Mouse (Mus musculus) neural tube, embryonic 15.5 days (tissue): ENCODE data around the gene Mrpl53. TPM values are rescaled to one million over a fixed set of nuclear protein-coding genes. Genes with fewer than 3 reads are reported as not detected.
A peak's percentile ranks its signal among the peaks of the same experiment; 100 is the strongest.

Source experiments
- ATAC-seq: fragments of 200-750 bp; cut with Nextera tagmentation; 2 replicates; pipeline ENCODE4 v1.8.0; 2017; ENCODE audit warnings: mild to moderate bottlenecking, moderate TSS enrichment, moderate library complexity; ENCODE audit not compliant: low FRiP score
- H3K27ac ChIP-seq: fragments of 300-500 bp; sonication (generic); replicated peaks from 2 replicates; pipeline ENCODE4 v1.5.1; 2015; ENCODE audit warnings: mild to moderate bottlenecking, inconsistent platforms
- H3K27me3 ChIP-seq: fragments of 300-500 bp; sonication (generic); replicated peaks from 2 replicates; pipeline ENCODE4 v1.6.1; 2015; ENCODE audit warnings: inconsistent platforms
- H3K36me3 ChIP-seq: fragments of 300-500 bp; sonication (generic); 2 replicates; pipeline ENCODE4 v1.6.1; 2015; ENCODE audit warnings: inconsistent platforms
- H3K4me1 ChIP-seq: fragments of 300-500 bp; sonication (generic); 2 replicates; pipeline ENCODE4 v1.6.1; 2015; ENCODE audit warnings: inconsistent platforms
- H3K4me2 ChIP-seq: fragments of 300-500 bp; sonication (generic); 2 replicates; pipeline ENCODE4 v1.6.1; 2015; ENCODE audit warnings: inconsistent platforms, mild to moderate bottlenecking, moderate library complexity
- H3K4me3 ChIP-seq: fragments of 300-500 bp; sonication (generic); replicated peaks from 2 replicates; pipeline ENCODE4 v1.5.1; 2015; ENCODE audit warnings: mild to moderate bottlenecking, inconsistent platforms
- H3K9ac ChIP-seq: fragments of 300-500 bp; sonication (generic); replicated peaks from 2 replicates; pipeline ENCODE4 v1.6.1; 2015; ENCODE audit warnings: mild to moderate bottlenecking, inconsistent platforms
- H3K9me3 ChIP-seq: fragments of 300-500 bp; sonication (generic); replicated peaks from 2 replicates; pipeline ENCODE4 v1.6.1; 2016; ENCODE audit warnings: inconsistent platforms
- WGBS: fragments of 180-500 bp; shearing (Covaris S2); methylation state at CpG from one replicate; pipeline ENCODE4 v1.1.7; 2015; ENCODE audit warnings: mixed read lengths; 5-methylcytosine and 5-hydroxymethylcytosine counted together
- polyA plus RNA-seq: library from polyadenylated mRNA; unstranded; fragments of >200 nt; fragmentation: Nextera tagmentation; extraction: Ambion mirVana; gene quantifications from 2 replicates; pipeline ENCODE4 v1.2.1, GENCODE M21; 2015

Mrpl53 gene
- 121 and 123 TPM in 2 replicates for polyA plus RNA-seq

- peak within 1 kb of the TSS; percentile 81 for H3K9ac ChIP-seq
- WGBS = under 1% methylated on average over 74 of the region's 76 CpGs
- no peaks in the 10 kb centered on the region for H3K27me3 ChIP-seq
- H3K27ac ChIP-seq = peak within 1 kb of the TSS; percentile 86
- peaks cover 27% of the 10 kb centered on the region for H3K36me3 ChIP-seq
- peak; percentile 91 for ATAC-seq
- peak within 1 kb of the TSS; percentile 72 for H3K4me3 ChIP-seq
- peaks cover 26% of the 10 kb centered on the region for H3K4me1 ChIP-seq
- no peaks in the 10 kb centered on the region for H3K9me3 ChIP-seq
- peak within 1 kb of the TSS; percentile 85 for H3K4me2 ChIP-seq
Observed at GRCm38 (mm10) chr6:83108762-83109668, at the start of gene Mrpl53. Gene Mrpl53 (plus strand): TSS chr6:83109040.

- no peak overlapping the region for H3K4me2 ChIP-seq
- no peak for ATAC-seq
- 45% methylated on average over 8 of the region's 8 CpGs for WGBS
- peaks cover 20% of the 10 kb centered on the region for H3K4me1 ChIP-seq
- no peak overlapping the region for H3K27ac ChIP-seq
- H3K36me3 ChIP-seq = no peaks in the 10 kb centered on the region
- H3K4me3 ChIP-seq = no peak overlapping the region
- H3K9me3 ChIP-seq = no peaks in the 10 kb centered on the region
- H3K27me3 ChIP-seq = peaks cover 94% of the 10 kb centered on the region
- H3K9ac ChIP-seq = no peak overlapping the region
Observed at GRCm38 (mm10) chr6:83065995-83066394, 42.8 kb upstream of the Mrpl53 start.

- Histone ChIP-seq H3K4me1 (peaks cover 24% of the 10 kb centered on the region), H3K9me3 (no peaks in the 10 kb centered on the region), H3K4me3 (no peak overlapping the region), H3K27me3 (peaks cover 94% of the 10 kb centered on the region), H3K27ac (no peak overlapping the region), H3K4me2 (no peak overlapping the region), H3K36me3 (no peaks in the 10 kb centered on the region), H3K9ac (no peak overlapping the region)
- no peak for ATAC-seq
- WGBS = 43% methylated on average over 6 of the region's 6 CpGs
Observed at GRCm38 (mm10) chr6:83066441-83066840, 42.4 kb upstream of the Mrpl53 start.

- H3K4me2 ChIP-seq = no peak overlapping the region; the same call in 1 of the 2 replicates
- peaks cover 24% of the 10 kb centered on the region for H3K4me1 ChIP-seq
- no peak overlapping the region for H3K27ac ChIP-seq
- ATAC-seq = no peak
- H3K9me3 ChIP-seq = no peaks in the 10 kb centered on the region
- H3K9ac ChIP-seq = no peak overlapping the region
- H3K4me3 ChIP-seq = no peak overlapping the region
- WGBS = 4% methylated on average over 8 of the region's 8 CpGs
- peaks cover 94% of the 10 kb centered on the region for H3K27me3 ChIP-seq
- H3K36me3 ChIP-seq = no peaks in the 10 kb centered on the region
Observed at GRCm38 (mm10) chr6:83068221-83068620, 40.6 kb upstream of the Mrpl53 start.

GRCm38 (mm10) chr6:83068706-83069487 is 39.9 kb upstream of the Mrpl53 start:
- Histone ChIP-seq H3K9me3 (no peaks in the 10 kb centered on the region), H3K27me3 (peaks cover 93% of the 10 kb centered on the region), H3K27ac (no peak overlapping the region), H3K4me2 (peak overlapping the region; percentile 42), H3K36me3 (no peaks in the 10 kb centered on the region), H3K4me3 (peak overlapping the region; percentile 26), H3K4me1 (peaks cover 24% of the 10 kb centered on the region), H3K9ac (no peak overlapping the region)
- ATAC-seq = no peak
- under 1% methylated on average over 81 of the region's 81 CpGs for WGBS

- peak overlapping the region; percentile 26 for H3K4me3 ChIP-seq
- H3K27me3 ChIP-seq = peaks cover 93% of the 10 kb centered on the region
- H3K4me1 ChIP-seq = peaks cover 24% of the 10 kb centered on the region
- peak overlapping the region; percentile 23 for H3K4me2 ChIP-seq
- no peaks in the 10 kb centered on the region for H3K9me3 ChIP-seq
- no peak overlapping the region for H3K27ac ChIP-seq
- H3K36me3 ChIP-seq = no peaks in the 10 kb centered on the region
- ATAC-seq = peak; percentile 35; the same call in 1 of the 2 replicates
- under 1% methylated on average over 68 of the region's 69 CpGs for WGBS
- no peak overlapping the region for H3K9ac ChIP-seq
Observed at GRCm38 (mm10) chr6:83069488-83070246, 39.2 kb upstream of the Mrpl53 start.

- Histone ChIP-seq H3K9me3 (no peaks in the 10 kb centered on the region), H3K4me1 (peaks cover 24% of the 10 kb centered on the region), H3K27ac (no peak within 1 kb of the TSS), H3K27me3 (peaks cover 93% of the 10 kb centered on the region), H3K36me3 (no peaks in the 10 kb centered on the region), H3K9ac (no peak within 1 kb of the TSS), H3K4me2 (peak within 1 kb of the TSS; percentile 42), H3K4me3 (peak within 1 kb of the TSS; percentile 26)
- no peak for ATAC-seq
- WGBS = 2% methylated on average over 10 of the region's 10 CpGs
Observed at GRCm38 (mm10) chr6:83070247-83070310, 38.8 kb upstream of the Mrpl53 start, which contains the start of gene Tlx2. Gene Tlx2 (minus strand): TSS chr6:83070293.

GRCm38 (mm10) chr6:83070311-83071219 is 38.3 kb upstream of the Mrpl53 start:
- Histone ChIP-seq H3K9me3 (no peaks in the 10 kb centered on the region), H3K36me3 (no peaks in the 10 kb centered on the region), H3K27ac (no peak overlapping the region), H3K4me3 (peak overlapping the region; percentile 26), H3K27me3 (peaks cover 93% of the 10 kb centered on the region), H3K4me2 (peak overlapping the region; percentile 23), H3K4me1 (peaks cover 24% of the 10 kb centered on the region), H3K9ac (no peak overlapping the region)
- ATAC-seq = peak; percentile 19; the same call in 1 of the 2 replicates
- 1% methylated on average over 53 of the region's 58 CpGs for WGBS

GRCm38 (mm10) chr6:83071220-83071619 is 37.6 kb upstream of the Mrpl53 start:
- Histone ChIP-seq H3K9me3 (no peaks in the 10 kb centered on the region), H3K36me3 (no peaks in the 10 kb centered on the region), H3K4me2 (no peak overlapping the region), H3K4me1 (peaks cover 24% of the 10 kb centered on the region), H3K27ac (no peak overlapping the region), H3K9ac (no peak overlapping the region), H3K4me3 (no peak overlapping the region; the same call in 1 of the 2 replicates), H3K27me3 (peaks cover 93% of the 10 kb centered on the region)
- WGBS = under 1% methylated on average over 24 of the region's 24 CpGs
- peak; percentile 35; the same call in 1 of the 2 replicates for ATAC-seq

- peaks cover 64% of the 10 kb centered on the region for H3K27me3 ChIP-seq
- no peak overlapping the region for H3K4me3 ChIP-seq
- 28% methylated on average over 2 of the region's 2 CpGs for WGBS
- H3K4me1 ChIP-seq = peaks cover 32% of the 10 kb centered on the region
- H3K36me3 ChIP-seq = no peaks in the 10 kb centered on the region
- no peak overlapping the region for H3K4me2 ChIP-seq
- H3K9me3 ChIP-seq = no peaks in the 10 kb centered on the region
- no peak overlapping the region for H3K27ac ChIP-seq
- ATAC-seq = no peak
- no peak overlapping the region for H3K9ac ChIP-seq
Observed at GRCm38 (mm10) chr6:83074979-83075378, 33.9 kb upstream of the Mrpl53 start.
